Mouse (Mus musculus): ENCODE measurements around the gene Becn1. TPM values are rescaled to one million over a fixed set of nuclear protein-coding genes. Genes with fewer than 3 reads are reported as not detected.
A peak's percentile ranks its signal among the peaks of the same experiment; 100 is the strongest.
"Not testable (repeated sequence)": the region's sequence is repeated elsewhere in the genome, so short reads cannot be mapped to it uniquely, and the experiment has no call there.

The Becn1 gene
- polyA plus RNA-seq, 1 experiment from 2014 or later, result 136 TPM

DNA sequence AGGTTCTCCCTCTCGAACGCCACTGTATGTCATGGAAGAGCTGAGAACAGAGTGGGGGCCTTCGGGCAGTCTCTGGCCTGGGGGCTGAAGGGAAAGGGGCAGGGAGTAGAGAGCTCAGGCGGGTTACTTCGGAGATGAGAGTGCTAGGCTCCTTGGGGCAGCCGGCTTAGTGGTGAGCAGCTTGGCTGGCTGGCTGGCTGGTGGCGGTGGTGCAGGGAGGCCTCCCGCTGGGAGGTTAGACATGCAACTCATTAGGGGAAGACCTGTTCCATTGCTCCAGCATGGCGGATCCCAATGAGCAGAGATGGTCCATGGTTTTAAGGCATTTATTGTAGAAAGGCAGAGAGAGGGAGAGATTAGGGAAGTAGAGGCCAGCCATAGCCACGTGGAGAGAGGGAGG is 31.9 kb upstream of the Becn1 start:
- WGBS, result 47% methylated on average over 10 of the region's 10 CpGs
- peak overlapping the region; percentile 22; the same call in 1 of the 2 replicates for H3K4me2 ChIP-seq (ENCODE audit: low read depth, low read length)
- peaks cover 5% of the 10 kb centered on the region for H3K4me1 ChIP-seq (replicated peaks; ENCODE audit: control insufficient read depth, insufficient read depth, low read length)
- H3K27ac ChIP-seq (ENCODE audit: low read length), result no peak overlapping the region
- H3K36me3 ChIP-seq (ENCODE audit: control insufficient read depth, insufficient read depth, low read length), result no peaks in the 10 kb centered on the region
- no peaks in the 10 kb centered on the region for H3K9me3 ChIP-seq (ENCODE audit: control insufficient read depth, low read length)
- no peaks in the 10 kb centered on the region for H3K27me3 ChIP-seq (ENCODE audit: control insufficient read depth, insufficient read depth, low read depth, low read length)
- ATAC-seq (ENCODE audit: low read depth), result no peak
- no peak overlapping the region for H3K4me3 ChIP-seq (ENCODE audit: low read length)
- no peak overlapping the region for H3K9ac ChIP-seq (ENCODE audit: low read length)

- H3K9me3 ChIP-seq (ENCODE audit: control insufficient read depth, low read length), result no peaks in the 10 kb centered on the region
- no peak overlapping the region for H3K27ac ChIP-seq (ENCODE audit: low read length)
- H3K4me3 ChIP-seq (ENCODE audit: low read length), result 0 out of 2 replicates have a peak overlapping the region, but pooled peaks have one; percentile 6
- no peaks in the 10 kb centered on the region for H3K27me3 ChIP-seq (ENCODE audit: control insufficient read depth, insufficient read depth, low read depth, low read length)
- no peak overlapping the region for H3K9ac ChIP-seq (ENCODE audit: low read length)
- H3K36me3 ChIP-seq (ENCODE audit: control insufficient read depth, insufficient read depth, low read length), result no peaks in the 10 kb centered on the region
- H3K4me2 ChIP-seq (ENCODE audit: low read depth, low read length), result no peak overlapping the region
- ATAC-seq (ENCODE audit: low read depth), result no peak
- H3K4me1 ChIP-seq (replicated peaks; ENCODE audit: control insufficient read depth, insufficient read depth, low read length), result no peaks in the 10 kb centered on the region; the same call in 1 of the 2 replicates
- WGBS, result 73% methylated on average over 3 of the region's 3 CpGs
Measured at GRCm38 (mm10) chr11:101332537-101332936, 30.5 kb upstream of the Becn1 start.

DNA sequence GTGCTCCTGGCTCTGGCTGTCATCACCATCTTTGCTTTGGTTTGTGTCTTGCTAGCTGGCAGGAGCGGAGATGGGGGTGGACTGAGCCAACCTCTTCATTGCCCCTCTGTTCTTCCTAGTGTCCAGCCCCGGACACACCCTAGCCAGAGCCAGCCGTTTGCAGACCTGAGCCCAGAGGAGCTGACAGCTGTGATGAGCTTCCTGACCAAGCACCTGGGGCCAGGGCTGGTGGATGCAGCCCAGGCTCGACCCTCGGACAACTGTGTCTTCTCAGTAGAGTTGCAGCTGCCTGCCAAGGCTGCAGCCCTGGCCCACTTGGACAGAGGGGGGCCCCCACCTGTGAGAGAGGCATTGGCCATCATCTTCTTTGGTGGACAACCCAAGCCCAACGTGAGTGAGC is 28.9 kb upstream of the Becn1 start:
- not testable (repeated sequence) for ATAC-seq (ENCODE audit: low read depth); H3K9ac ChIP-seq (ENCODE audit: low read length); H3K27me3 ChIP-seq (ENCODE audit: control insufficient read depth, insufficient read depth, low read depth, low read length); H3K4me1 ChIP-seq (replicated peaks; ENCODE audit: control insufficient read depth, insufficient read depth, low read length); H3K9me3 ChIP-seq (ENCODE audit: control insufficient read depth, low read length); H3K4me2 ChIP-seq (ENCODE audit: low read depth, low read length); H3K36me3 ChIP-seq (ENCODE audit: control insufficient read depth, insufficient read depth, low read length); H3K4me3 ChIP-seq (ENCODE audit: low read length)
- H3K27ac ChIP-seq (ENCODE audit: low read length), result peak overlapping the region; percentile 25
- WGBS, result 67% methylated on average over 5 of the region's 6 CpGs

- Histone ChIP-seq H3K9me3 (ENCODE audit: control insufficient read depth, low read length) (no peaks in the 10 kb centered on the region), H3K4me2 (ENCODE audit: low read depth, low read length) (no peak within 1 kb of the TSS), H3K36me3 (ENCODE audit: control insufficient read depth, insufficient read depth, low read length) (0 out of 2 replicates have a peak, but pooled peaks cover 4% of the 10 kb centered on the region), H3K27ac (ENCODE audit: low read length) (peak within 1 kb of the TSS; percentile 25), H3K4me3 (ENCODE audit: low read length) (no peak within 1 kb of the TSS), H3K27me3 (ENCODE audit: control insufficient read depth, insufficient read depth, low read depth, low read length) (no peaks in the 10 kb centered on the region), H3K9ac (ENCODE audit: low read length) (no peak within 1 kb of the TSS), H3K4me1 (replicated peaks; ENCODE audit: control insufficient read depth, insufficient read depth, low read length) (no peaks in the 10 kb centered on the region)
- 63% methylated on average over 7 of the region's 7 CpGs for WGBS
- ATAC-seq (ENCODE audit: low read depth), result peak; percentile 19
Measured at GRCm38 (mm10) chr11:101330371-101330924, 28.4 kb upstream of the Becn1 start, which contains the start of gene Aoc3. TSS of gene Aoc3 (plus strand) at chr11:101330605.

DNA sequence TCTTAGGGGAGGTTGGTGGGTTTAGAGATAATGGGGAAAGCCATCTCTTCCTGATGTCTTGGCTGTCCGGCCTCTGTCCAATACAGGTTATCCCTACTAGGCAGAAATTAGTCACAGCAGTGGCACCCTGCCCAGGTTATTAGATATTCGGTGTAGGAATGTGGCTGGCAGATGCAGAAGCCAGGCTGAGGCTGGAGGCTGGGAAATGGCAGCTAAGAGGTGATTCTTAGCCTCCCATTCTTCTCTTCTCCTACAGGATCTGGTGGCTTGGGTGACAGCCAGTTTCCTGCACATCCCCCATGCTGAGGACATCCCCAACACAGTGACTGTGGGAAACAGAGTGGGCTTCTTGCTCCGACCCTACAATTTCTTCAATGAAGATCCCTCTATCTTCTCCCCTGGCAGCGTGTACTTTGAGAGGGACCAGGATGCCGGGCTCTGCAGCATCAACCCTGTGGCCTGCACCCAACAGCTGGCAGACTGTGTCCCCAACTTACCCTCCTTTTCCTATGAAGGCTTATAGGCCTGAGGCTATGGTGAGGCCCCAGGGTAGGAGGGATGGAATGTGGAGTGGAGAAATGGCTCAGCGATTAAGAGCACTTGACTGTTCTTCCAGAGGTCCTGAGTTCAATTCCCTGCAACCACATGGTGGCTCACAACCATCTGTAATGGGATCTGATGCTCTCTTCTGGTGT is 27.0 kb upstream of the Becn1 start:
- Histone ChIP-seq H3K9ac (ENCODE audit: low read length) (no peak overlapping the region), H3K4me3 (ENCODE audit: low read length) (no peak overlapping the region), H3K9me3 (ENCODE audit: control insufficient read depth, low read length) (no peaks in the 10 kb centered on the region), H3K4me2 (ENCODE audit: low read depth, low read length) (no peak overlapping the region), H3K27ac (ENCODE audit: low read length) (no peak overlapping the region), H3K27me3 (ENCODE audit: control insufficient read depth, insufficient read depth, low read depth, low read length) (no peaks in the 10 kb centered on the region), H3K4me1 (replicated peaks; ENCODE audit: control insufficient read depth, insufficient read depth, low read length) (no peaks in the 10 kb centered on the region), H3K36me3 (ENCODE audit: control insufficient read depth, insufficient read depth, low read length) (peaks cover 15% of the 10 kb centered on the region)
- 74% methylated on average over 6 of the region's 6 CpGs for WGBS
- ATAC-seq (ENCODE audit: low read depth), result no peak

DNA sequence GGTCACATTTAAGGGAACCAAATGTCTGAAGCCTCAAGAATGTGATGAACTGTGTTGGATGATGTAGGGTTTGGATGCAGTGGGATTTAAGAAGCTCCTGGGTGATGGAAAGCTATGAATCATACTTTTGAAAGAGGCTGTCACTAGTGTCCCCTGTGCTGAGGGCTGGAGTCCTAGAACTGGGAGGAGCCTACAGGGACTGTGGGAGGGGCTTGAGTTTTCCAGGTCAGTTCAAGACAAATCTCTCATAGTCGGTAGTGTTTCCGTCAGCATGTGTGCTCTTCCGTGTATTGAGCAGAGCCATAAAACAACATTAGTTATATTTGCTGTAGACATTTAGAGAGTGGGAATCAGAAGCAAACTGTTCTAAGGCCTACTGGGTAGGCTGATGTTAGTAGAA is 25.2 kb upstream of the Becn1 start:
- Histone ChIP-seq H3K9me3 (ENCODE audit: control insufficient read depth, low read length) (no peaks in the 10 kb centered on the region), H3K36me3 (ENCODE audit: control insufficient read depth, insufficient read depth, low read length) (peaks cover 24% of the 10 kb centered on the region), H3K9ac (ENCODE audit: low read length) (no peak overlapping the region), H3K4me2 (ENCODE audit: low read depth, low read length) (no peak overlapping the region), H3K27ac (ENCODE audit: low read length) (no peak overlapping the region), H3K4me1 (replicated peaks; ENCODE audit: control insufficient read depth, insufficient read depth, low read length) (no peaks in the 10 kb centered on the region), H3K27me3 (ENCODE audit: control insufficient read depth, insufficient read depth, low read depth, low read length) (no peaks in the 10 kb centered on the region), H3K4me3 (ENCODE audit: low read length) (no peak overlapping the region)
- ATAC-seq (ENCODE audit: low read depth), result no peak
- 38% methylated on average over 3 of the region's 3 CpGs for WGBS

DNA sequence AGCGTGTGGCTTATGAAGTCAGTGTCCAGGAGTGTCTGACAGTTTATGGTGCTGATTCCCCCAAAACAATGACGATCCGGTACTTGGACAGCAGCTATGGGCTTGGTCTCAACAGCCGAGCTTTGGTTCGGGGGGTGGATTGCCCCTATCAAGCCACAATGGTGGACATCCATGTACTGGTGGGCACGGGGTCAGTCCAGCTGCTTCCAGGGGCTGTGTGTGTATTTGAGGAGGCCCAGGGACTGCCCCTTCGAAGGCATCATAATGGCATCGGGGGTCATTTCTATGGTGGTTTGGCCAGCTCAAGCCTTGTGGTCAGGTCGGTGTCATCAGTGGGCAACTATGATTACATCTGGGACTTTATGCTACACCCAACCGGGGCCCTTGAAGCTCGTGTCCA is 24.1 kb upstream of the Becn1 start:
- no peaks in the 10 kb centered on the region for H3K9me3 ChIP-seq (ENCODE audit: control insufficient read depth, low read length)
- H3K4me2 ChIP-seq (ENCODE audit: low read depth, low read length), result no peak overlapping the region
- no peaks in the 10 kb centered on the region for H3K27me3 ChIP-seq (ENCODE audit: control insufficient read depth, insufficient read depth, low read depth, low read length)
- H3K36me3 ChIP-seq (ENCODE audit: control insufficient read depth, insufficient read depth, low read length), result peaks cover 34% of the 10 kb centered on the region
- no peak overlapping the region for H3K9ac ChIP-seq (ENCODE audit: low read length)
- H3K4me3 ChIP-seq (ENCODE audit: low read length), result no peak overlapping the region
- H3K27ac ChIP-seq (ENCODE audit: low read length), result no peak overlapping the region
- no peaks in the 10 kb centered on the region for H3K4me1 ChIP-seq (replicated peaks; ENCODE audit: control insufficient read depth, insufficient read depth, low read length)
- ATAC-seq (ENCODE audit: low read depth), result no peak
- 82% methylated on average over 11 of the region's 11 CpGs for WGBS

GRCm38 (mm10) chr11:101325201-101325600 is 23.1 kb upstream of the Becn1 start:
- H3K36me3 ChIP-seq (ENCODE audit: control insufficient read depth, insufficient read depth, low read length), result peaks cover 42% of the 10 kb centered on the region
- not testable (repeated sequence) for H3K27me3 ChIP-seq (ENCODE audit: control insufficient read depth, insufficient read depth, low read depth, low read length); H3K4me2 ChIP-seq (ENCODE audit: low read depth, low read length); H3K9ac ChIP-seq (ENCODE audit: low read length); H3K4me3 ChIP-seq (ENCODE audit: low read length); H3K4me1 ChIP-seq (replicated peaks; ENCODE audit: control insufficient read depth, insufficient read depth, low read length); H3K9me3 ChIP-seq (ENCODE audit: control insufficient read depth, low read length); H3K27ac ChIP-seq (ENCODE audit: low read length)
- WGBS, result 91% methylated on average over 11 of the region's 11 CpGs
- ATAC-seq (ENCODE audit: low read depth), result 0 out of 2 replicates have a peak, but pooled peaks have one; percentile 4

GRCm38 (mm10) chr11:101324763-101325162 is 22.7 kb upstream of the Becn1 start, which contains the start of gene Aoc2:
TSS of gene Aoc2 (plus strand) at chr11:101325063.
- no peak within 1 kb of the TSS for H3K9ac ChIP-seq (ENCODE audit: low read length)
- no peak for ATAC-seq (ENCODE audit: low read depth)
- H3K4me2 ChIP-seq (ENCODE audit: low read depth, low read length), result no peak within 1 kb of the TSS
- H3K27me3 ChIP-seq (ENCODE audit: control insufficient read depth, insufficient read depth, low read depth, low read length), result no peaks in the 10 kb centered on the region
- WGBS, result 79% methylated on average over 5 of the region's 5 CpGs
- no peaks in the 10 kb centered on the region for H3K9me3 ChIP-seq (ENCODE audit: control insufficient read depth, low read length)
- no peak within 1 kb of the TSS for H3K4me3 ChIP-seq (ENCODE audit: low read length)
- peaks cover 46% of the 10 kb centered on the region for H3K36me3 ChIP-seq (ENCODE audit: control insufficient read depth, insufficient read depth, low read length)
- H3K27ac ChIP-seq (ENCODE audit: low read length), result no peak within 1 kb of the TSS
- no peaks in the 10 kb centered on the region for H3K4me1 ChIP-seq (replicated peaks; ENCODE audit: control insufficient read depth, insufficient read depth, low read length)
